Mouse (Mus musculus): Measurements from ENCODE around the gene Tcaf2. TPM values are rescaled to one million over a fixed set of nuclear protein-coding genes. Genes with fewer than 3 reads are reported as not detected.

The Tcaf2 gene
- total and polyA plus RNA-seq, 3 experiments: 0.11 TPM; not detected in 2

- Histone ChIP-seq H3K4me1 (ENCODE audit: insufficient read depth, low read depth, low read length) (no peaks in the 10 kb centered on the region), H3K27me3 (ENCODE audit: insufficient read depth, low read length) (peaks cover 4% of the 10 kb centered on the region; the same call in 1 of the 2 replicates), H3K9me3 (replicated peaks) (no peaks in the 10 kb centered on the region), H3K36me3 (replicated peaks) (no peaks in the 10 kb centered on the region), H3K4me3 (ENCODE audit: low read depth, low read length) (no peak overlapping the region)
- ATAC-seq (ENCODE audit: extremely low read depth, insufficient number of reproducible peaks, low FRiP score, poor library complexity, severe bottlenecking): no peak
- no peak for DNase-seq (ENCODE audit: low spot score)
- no peak for TF ChIP-seq POLR2AphosphoS5 (IDR thresholded peaks at IDR 0.05; ENCODE audit: insufficient replicate concordance, low read depth, low read length)
- TF ChIP-seq GATA2 (IDR thresholded peaks at IDR 0.05; ENCODE audit: borderline replicate concordance, low read depth, low read length): no peak
- no peak for TF ChIP-seq CTCF (IDR thresholded peaks at IDR 0.05; ENCODE audit: low read depth, low read length)
- no peak for TF ChIP-seq TAL1 (conservative IDR thresholded peaks at IDR 0.05; ENCODE audit: low read depth, low read length)
- TF ChIP-seq GATA1 (IDR thresholded peaks at IDR 0.05; ENCODE audit: borderline replicate concordance, low read length): no peak
These were observed 31.0 kb upstream of the Tcaf2 start for GRCm38 (mm10) chr6:42676011-42676410.

- Histone ChIP-seq H3K4me3 (ENCODE audit: low read depth, low read length) (no peak overlapping the region), H3K4me1 (ENCODE audit: insufficient read depth, low read depth, low read length) (no peaks in the 10 kb centered on the region), H3K9me3 (replicated peaks) (no peaks in the 10 kb centered on the region), H3K27me3 (ENCODE audit: insufficient read depth, low read length) (peaks cover 4% of the 10 kb centered on the region; the same call in 1 of the 2 replicates), H3K36me3 (replicated peaks) (no peaks in the 10 kb centered on the region)
- TF ChIP-seq TAL1 (conservative IDR thresholded peaks at IDR 0.05; ENCODE audit: low read depth, low read length) (no peak), POLR2AphosphoS5 (IDR thresholded peaks at IDR 0.05; ENCODE audit: insufficient replicate concordance, low read depth, low read length) (no peak), GATA1 (IDR thresholded peaks at IDR 0.05; ENCODE audit: borderline replicate concordance, low read length) (no peak), GATA2 (IDR thresholded peaks at IDR 0.05; ENCODE audit: borderline replicate concordance, low read depth, low read length) (no peak), CTCF (IDR thresholded peaks at IDR 0.05; ENCODE audit: low read depth, low read length) (no peak)
- ATAC-seq (ENCODE audit: extremely low read depth, insufficient number of reproducible peaks, low FRiP score, poor library complexity, severe bottlenecking) (no peak), DNase-seq (ENCODE audit: low spot score) (no peak)
These were observed 26.7 kb upstream of the Tcaf2 start for GRCm38 (mm10) chr6:42671767-42672166.

DNA sequence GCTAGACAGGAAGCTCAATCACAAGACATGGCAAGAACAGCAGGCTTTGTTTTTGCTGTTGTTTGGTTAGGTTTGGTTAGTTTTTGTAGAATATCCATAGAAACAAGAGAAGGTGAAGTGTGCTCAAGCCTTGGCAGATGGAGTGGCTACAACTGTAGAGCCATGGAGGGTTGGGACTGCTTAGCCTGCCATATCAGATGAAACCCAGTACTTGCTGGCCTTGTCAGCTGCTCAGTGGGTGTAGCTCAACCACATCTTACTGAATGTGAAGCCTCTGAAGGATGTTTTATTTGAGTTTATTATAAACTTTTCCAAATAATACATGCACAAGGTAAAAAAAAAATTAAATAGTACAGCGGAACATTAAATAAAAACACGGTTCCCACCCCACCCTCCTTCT lies 22.7 kb upstream of the Tcaf2 start:
- DNase-seq (ENCODE audit: low spot score) (no peak), ATAC-seq (ENCODE audit: extremely low read depth, insufficient number of reproducible peaks, low FRiP score, poor library complexity, severe bottlenecking) (no peak)
- Histone ChIP-seq H3K36me3 (replicated peaks) (no peaks in the 10 kb centered on the region), H3K27me3 (ENCODE audit: insufficient read depth, low read length) (no peaks in the 10 kb centered on the region), H3K9me3 (replicated peaks) (no peaks in the 10 kb centered on the region), H3K4me1 (ENCODE audit: insufficient read depth, low read depth, low read length) (no peaks in the 10 kb centered on the region), H3K4me3 (ENCODE audit: low read depth, low read length) (no peak overlapping the region)
- TF ChIP-seq GATA2 (IDR thresholded peaks at IDR 0.05; ENCODE audit: borderline replicate concordance, low read depth, low read length): no peak
- no peak for TF ChIP-seq GATA1 (IDR thresholded peaks at IDR 0.05; ENCODE audit: borderline replicate concordance, low read length)
- TF ChIP-seq CTCF (IDR thresholded peaks at IDR 0.05; ENCODE audit: low read depth, low read length): no peak
- no peak for TF ChIP-seq TAL1 (conservative IDR thresholded peaks at IDR 0.05; ENCODE audit: low read depth, low read length)
- no peak for TF ChIP-seq POLR2AphosphoS5 (IDR thresholded peaks at IDR 0.05; ENCODE audit: insufficient replicate concordance, low read depth, low read length)

DNA sequence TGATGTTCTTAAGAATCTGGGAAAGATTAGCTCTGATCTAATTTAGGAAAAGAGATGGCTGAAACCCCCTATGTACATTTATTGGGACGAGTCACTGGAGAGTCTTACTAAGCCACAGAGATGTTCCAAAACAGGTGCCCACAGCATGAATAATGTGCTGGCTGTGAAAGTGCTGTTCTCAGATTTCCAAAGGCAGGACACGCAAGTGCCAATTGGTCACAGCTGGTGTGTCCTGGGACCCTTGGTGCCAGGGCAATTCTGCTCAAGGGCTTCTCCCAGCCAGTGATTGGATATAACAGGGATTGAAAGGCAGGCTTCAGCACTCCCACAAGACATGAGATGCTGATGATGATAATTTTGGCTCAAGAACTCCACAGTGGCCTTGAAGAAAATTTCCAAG lies 16.7 kb upstream of the Tcaf2 start:
- ATAC-seq (ENCODE audit: extremely low read depth, insufficient number of reproducible peaks, low FRiP score, poor library complexity, severe bottlenecking) (no peak), DNase-seq (ENCODE audit: low spot score) (no peak)
- no peak for TF ChIP-seq GATA1 (IDR thresholded peaks at IDR 0.05; ENCODE audit: borderline replicate concordance, low read length)
- TF ChIP-seq TAL1 (conservative IDR thresholded peaks at IDR 0.05; ENCODE audit: low read depth, low read length): no peak
- no peak for TF ChIP-seq GATA2 (IDR thresholded peaks at IDR 0.05; ENCODE audit: borderline replicate concordance, low read depth, low read length)
- no peak for TF ChIP-seq POLR2AphosphoS5 (IDR thresholded peaks at IDR 0.05; ENCODE audit: insufficient replicate concordance, low read depth, low read length)
- no peak for TF ChIP-seq CTCF (IDR thresholded peaks at IDR 0.05; ENCODE audit: low read depth, low read length)
- H3K27me3 ChIP-seq (ENCODE audit: insufficient read depth, low read length): no peaks in the 10 kb centered on the region
- no peaks in the 10 kb centered on the region for H3K36me3 ChIP-seq (replicated peaks)
- no peak overlapping the region for H3K4me3 ChIP-seq (ENCODE audit: low read depth, low read length)
- H3K4me1 ChIP-seq (ENCODE audit: insufficient read depth, low read depth, low read length): no peaks in the 10 kb centered on the region
- H3K9me3 ChIP-seq (replicated peaks): no peaks in the 10 kb centered on the region

- Histone ChIP-seq H3K36me3 (replicated peaks) (no peaks in the 10 kb centered on the region), H3K9me3 (replicated peaks) (no peaks in the 10 kb centered on the region), H3K4me3 (ENCODE audit: low read depth, low read length) (no peak overlapping the region), H3K27me3 (ENCODE audit: insufficient read depth, low read length) (no peaks in the 10 kb centered on the region), H3K4me1 (ENCODE audit: insufficient read depth, low read depth, low read length) (no peaks in the 10 kb centered on the region)
- DNase-seq (ENCODE audit: low spot score) (no peak), ATAC-seq (ENCODE audit: extremely low read depth, insufficient number of reproducible peaks, low FRiP score, poor library complexity, severe bottlenecking) (no peak)
- TF ChIP-seq GATA2 (IDR thresholded peaks at IDR 0.05; ENCODE audit: borderline replicate concordance, low read depth, low read length) (no peak), TAL1 (conservative IDR thresholded peaks at IDR 0.05; ENCODE audit: low read depth, low read length) (no peak), POLR2AphosphoS5 (IDR thresholded peaks at IDR 0.05; ENCODE audit: insufficient replicate concordance, low read depth, low read length) (no peak), CTCF (IDR thresholded peaks at IDR 0.05; ENCODE audit: low read depth, low read length) (no peak), GATA1 (IDR thresholded peaks at IDR 0.05; ENCODE audit: borderline replicate concordance, low read length) (no peak)
These were observed 10.7 kb downstream of the Tcaf2 start for GRCm38 (mm10) chr6:42634393-42634792.

DNA sequence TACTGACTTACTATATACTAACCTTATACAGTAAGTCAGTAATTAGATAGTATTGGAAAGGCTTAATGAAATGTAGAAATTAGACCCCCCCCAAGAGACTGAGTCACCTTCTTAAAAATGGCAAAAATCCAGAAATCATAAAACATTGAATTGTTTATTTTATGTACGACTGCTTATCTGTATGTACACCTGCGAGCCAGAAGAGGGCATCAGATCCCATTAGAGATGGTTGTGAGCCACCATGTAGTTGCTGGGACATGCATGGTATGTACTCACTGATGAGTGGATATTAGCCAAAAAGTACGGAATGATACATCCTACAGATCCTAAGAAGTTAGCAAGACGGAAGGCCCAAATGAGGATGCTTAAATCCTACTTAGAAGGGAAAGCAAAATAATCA lies 13.7 kb downstream of the Tcaf2 start:
- H3K36me3 ChIP-seq (replicated peaks): no peaks in the 10 kb centered on the region
- no peaks in the 10 kb centered on the region for H3K9me3 ChIP-seq (replicated peaks)
- H3K4me3 ChIP-seq (ENCODE audit: low read depth, low read length): no peak overlapping the region
- H3K27me3 ChIP-seq (ENCODE audit: insufficient read depth, low read length): no peaks in the 10 kb centered on the region
- DNase-seq (ENCODE audit: low spot score) (no peak), ATAC-seq (ENCODE audit: extremely low read depth, insufficient number of reproducible peaks, low FRiP score, poor library complexity, severe bottlenecking) (no peak)
- TF ChIP-seq GATA2 (IDR thresholded peaks at IDR 0.05; ENCODE audit: borderline replicate concordance, low read depth, low read length): no peak
- TF ChIP-seq CTCF (IDR thresholded peaks at IDR 0.05; ENCODE audit: low read depth, low read length): no peak
- no peak for TF ChIP-seq POLR2AphosphoS5 (IDR thresholded peaks at IDR 0.05; ENCODE audit: insufficient replicate concordance, low read depth, low read length)
- no peak for TF ChIP-seq GATA1 (IDR thresholded peaks at IDR 0.05; ENCODE audit: borderline replicate concordance, low read length)
- TF ChIP-seq TAL1 (conservative IDR thresholded peaks at IDR 0.05; ENCODE audit: low read depth, low read length): no peak
- H3K4me1 ChIP-seq (ENCODE audit: insufficient read depth, low read depth, low read length): no peaks in the 10 kb centered on the region
